In genomic region chr12:113088026-113088425, GRCm38 (mm10) we compare ENCODE assay signal across 30 mouse cellular contexts. TPM values are rescaled to one million over a fixed set of nuclear protein-coding genes. Genes with fewer than 3 reads are reported as not detected.
"Had no signal": no experiment of that assay in that cellular context is flagged by ENCODE, and none has a peak within 500 bp of the region (broad histone marks: within the 10 kb centered on the region; RNA-seq: fewer than 3 reads in every experiment).

No protein-coding gene starts in this region.

- H3K4me2 ChIP-seq: embryonic facial prominence, embryonic 12.5 days; embryonic facial prominence, embryonic 13.5 days; embryonic facial prominence, embryonic 15.5 days; forebrain, embryonic 12.5 days; forebrain, embryonic 13.5 days; forebrain, embryonic 15.5 days had no signal

- H3K36me3 ChIP-seq: embryonic facial prominence, embryonic 10.5 days; embryonic facial prominence, embryonic 12.5 days; embryonic facial prominence, embryonic 13.5 days; embryonic facial prominence, embryonic 15.5 days; forebrain, embryonic 10.5 days; forebrain, embryonic 12.5 days; forebrain, embryonic 15.5 days had no signal

- H3K27ac ChIP-seq: embryonic facial prominence, embryonic 10.5 days; embryonic facial prominence, embryonic 12.5 days; embryonic facial prominence, embryonic 13.5 days; embryonic facial prominence, embryonic 15.5 days; forebrain, embryonic 10.5 days; forebrain, embryonic 12.5 days; forebrain, embryonic 13.5 days; forebrain, embryonic 15.5 days; gastrocnemius, adult 2 months; heart, adult 2 months had no signal

- ATAC-seq: forebrain, embryonic 13.5 days; forebrain, embryonic 14.5 days; forebrain, embryonic 15.5 days; forebrain, embryonic 16.5 days; forebrain, postnatal 0 days had no signal

- H3K27me3 ChIP-seq: embryonic facial prominence, embryonic 13.5 days; forebrain, embryonic 12.5 days; forebrain, embryonic 13.5 days; forebrain, embryonic 15.5 days had no signal

- DNase-seq: cerebellum, adult 9-10 months; cerebellum, adult 9-11 months; cerebellum, postnatal 10 days; cerebellum, postnatal 14 days; cerebellum, postnatal 25 days; cerebellum, postnatal 36 days; embryo, embryonic 11 days; forebrain, postnatal 0 days; gastrocnemius, postnatal 10 days; gastrocnemius, postnatal 14 days; gastrocnemius, postnatal 25 days; gastrocnemius, postnatal 36 days; heart, adult 18-20 months; heart, adult 2 months had no signal

- H3K9ac ChIP-seq: embryonic facial prominence, embryonic 12.5 days; embryonic facial prominence, embryonic 13.5 days; embryonic facial prominence, embryonic 15.5 days; forebrain, embryonic 12.5 days; forebrain, embryonic 13.5 days; forebrain, embryonic 15.5 days; forebrain, postnatal 0 days had no signal

- H3K9me3 ChIP-seq: embryonic facial prominence, embryonic 10.5 days; embryonic facial prominence, embryonic 12.5 days; embryonic facial prominence, embryonic 13.5 days; embryonic facial prominence, embryonic 15.5 days; forebrain, embryonic 10.5 days; forebrain, embryonic 12.5 days; forebrain, embryonic 13.5 days; forebrain, embryonic 15.5 days had no signal

- H3K4me1 ChIP-seq: embryonic facial prominence, embryonic 12.5 days; embryonic facial prominence, embryonic 13.5 days; embryonic facial prominence, embryonic 15.5 days; forebrain, embryonic 10.5 days; forebrain, embryonic 12.5 days; forebrain, embryonic 13.5 days; forebrain, embryonic 15.5 days had no signal

- H3K4me3 ChIP-seq: embryonic facial prominence, embryonic 10.5 days; embryonic facial prominence, embryonic 12.5 days; embryonic facial prominence, embryonic 13.5 days; embryonic facial prominence, embryonic 15.5 days; erythroblast, embryonic 14.5 days; forebrain, embryonic 10.5 days; forebrain, embryonic 12.5 days; forebrain, embryonic 13.5 days; forebrain, embryonic 15.5 days; gastrocnemius, adult 2 months; heart, adult 2 months had no signal

RNA-seq across cellular contexts. Expression of gene Tex22, which starts 13.7 kb away (rescaled TPM):
- polyA plus RNA-seq: cortical plate, adult 2 months; embryonic facial prominence, embryonic 10.5 days; embryonic facial prominence, embryonic 11.5 days; embryonic facial prominence, embryonic 13.5 days; embryonic facial prominence, embryonic 14.5 days; embryonic facial prominence, embryonic 15.5 days; erythroblast, embryonic 14.5 days; forebrain, embryonic 10.5 days; forebrain, embryonic 11.5 days; forebrain, embryonic 12.5 days; forebrain, embryonic 13.5 days; forebrain, embryonic 14.5 days; forebrain, embryonic 16.5 days; forebrain, postnatal 0 days; heart, adult 2 months had no signal
